Mouse (Mus musculus): ENCODE results near the gene Fuom. TPM values are rescaled to one million over a fixed set of nuclear protein-coding genes. Genes with fewer than 3 reads are reported as not detected.
A peak's percentile ranks its signal among the peaks of the same experiment; 100 is the strongest.

The Fuom gene
- polyA plus RNA-seq, 1 experiment from 2014 or later: 7.6 TPM

GRCm38 (mm10) chr7:140096055-140096454, 6.2 kb downstream of the Fuom start:
- Histone ChIP-seq H3K4me1 (peaks cover 6% of the 10 kb centered on the region; the same call in 1 of the 2 replicates), H3K36me3 (no peaks in the 10 kb centered on the region), H3K4me3 (no peak overlapping the region), H3K27me3 (replicated peaks) (0 out of 2 replicates have a peak, but pooled peaks cover 6% of the 10 kb centered on the region), H3K9ac (no peak overlapping the region), H3K9me3 (replicated peaks) (no peaks in the 10 kb centered on the region), H3K27ac (no peak overlapping the region), H3K4me2 (no peak overlapping the region)
- ATAC-seq: no peak

- Histone ChIP-seq H3K4me2 (no peak overlapping the region), H3K27ac (no peak overlapping the region), H3K36me3 (no peaks in the 10 kb centered on the region), H3K9ac (no peak overlapping the region), H3K27me3 (replicated peaks) (0 out of 2 replicates have a peak, but pooled peaks cover 6% of the 10 kb centered on the region), H3K4me3 (no peak overlapping the region), H3K4me1 (peaks cover 6% of the 10 kb centered on the region; the same call in 1 of the 2 replicates), H3K9me3 (replicated peaks) (no peaks in the 10 kb centered on the region)
- 39% methylated on average over 1 of the region's 1 CpGs for WGBS (ENCODE audit: insufficient replicate concordance)
- ATAC-seq: no peak
Observed at GRCm38 (mm10) chr7:140095556-140095955, 6.7 kb downstream of the Fuom start.

- H3K36me3 ChIP-seq: no peaks in the 10 kb centered on the region
- ATAC-seq: no peak
- no peak overlapping the region for H3K27ac ChIP-seq
- no peak overlapping the region for H3K9ac ChIP-seq
- 0 out of 2 replicates have a peak, but pooled peaks cover 6% of the 10 kb centered on the region for H3K27me3 ChIP-seq (replicated peaks)
- WGBS (ENCODE audit: insufficient replicate concordance): 42% methylated on average over 5 of the region's 5 CpGs
- H3K9me3 ChIP-seq (replicated peaks): no peaks in the 10 kb centered on the region
- H3K4me1 ChIP-seq: peaks cover 6% of the 10 kb centered on the region; the same call in 1 of the 2 replicates
- no peak overlapping the region for H3K4me2 ChIP-seq
- H3K4me3 ChIP-seq: no peak overlapping the region
Observed at GRCm38 (mm10) chr7:140094954-140095353, 7.3 kb downstream of the Fuom start.

- Histone ChIP-seq H3K27ac (no peak within 1 kb of the TSS), H3K9me3 (replicated peaks) (no peaks in the 10 kb centered on the region), H3K36me3 (no peaks in the 10 kb centered on the region), H3K4me2 (no peak within 1 kb of the TSS), H3K4me1 (no peaks in the 10 kb centered on the region), H3K4me3 (no peak within 1 kb of the TSS), H3K27me3 (replicated peaks) (0 out of 2 replicates have a peak, but pooled peaks cover 6% of the 10 kb centered on the region), H3K9ac (no peak within 1 kb of the TSS)
- 61% methylated on average over 5 of the region's 5 CpGs for WGBS (ENCODE audit: insufficient replicate concordance)
- ATAC-seq: no peak
Observed at GRCm38 (mm10) chr7:140092924-140093528, 9.2 kb downstream of the Fuom start, which contains the start of gene Prap1. Gene Prap1, plus strand, starts transcription at chr7:140093395.

- 71% methylated on average over 10 of the region's 10 CpGs for WGBS (ENCODE audit: insufficient replicate concordance)
- no peaks in the 10 kb centered on the region for H3K9me3 ChIP-seq (replicated peaks)
- no peak overlapping the region for H3K4me2 ChIP-seq
- no peak for ATAC-seq
- H3K4me1 ChIP-seq: no peaks in the 10 kb centered on the region
- H3K4me3 ChIP-seq: no peak overlapping the region
- no peak overlapping the region for H3K9ac ChIP-seq
- H3K36me3 ChIP-seq: no peaks in the 10 kb centered on the region
- 0 out of 2 replicates have a peak, but pooled peaks cover 6% of the 10 kb centered on the region for H3K27me3 ChIP-seq (replicated peaks)
- no peak overlapping the region for H3K27ac ChIP-seq
Observed at GRCm38 (mm10) chr7:140090601-140091000, 11.6 kb downstream of the Fuom start.

GRCm38 (mm10) chr7:140082242-140082678, 20.0 kb downstream of the Fuom start, which contains the start of gene Caly:
Gene Caly, minus strand, starts transcription at chr7:140082548.
- ATAC-seq: peak; percentile 35; the same call in 1 of the 2 replicates
- Histone ChIP-seq H3K4me2 (no peak within 1 kb of the TSS), H3K4me1 (0 out of 2 replicates have a peak, but pooled peaks cover 4% of the 10 kb centered on the region), H3K27ac (no peak within 1 kb of the TSS), H3K9ac (no peak within 1 kb of the TSS), H3K36me3 (no peaks in the 10 kb centered on the region), H3K9me3 (replicated peaks) (no peaks in the 10 kb centered on the region), H3K4me3 (no peak within 1 kb of the TSS), H3K27me3 (replicated peaks) (peaks cover 44% of the 10 kb centered on the region)
- WGBS (ENCODE audit: insufficient replicate concordance): 10% methylated on average over 18 of the region's 18 CpGs

GRCm38 (mm10) chr7:140081408-140082241, 20.6 kb downstream of the Fuom start:
- no peaks in the 10 kb centered on the region for H3K36me3 ChIP-seq
- H3K4me3 ChIP-seq: no peak overlapping the region
- ATAC-seq: peak; percentile 10; the same call in 1 of the 2 replicates
- WGBS (ENCODE audit: insufficient replicate concordance): 26% methylated on average over 20 of the region's 20 CpGs
- peaks cover 44% of the 10 kb centered on the region for H3K27me3 ChIP-seq (replicated peaks)
- 0 out of 2 replicates have a peak, but pooled peaks cover 4% of the 10 kb centered on the region for H3K4me1 ChIP-seq
- no peak overlapping the region for H3K9ac ChIP-seq
- no peak overlapping the region for H3K27ac ChIP-seq
- H3K4me2 ChIP-seq: no peak overlapping the region
- H3K9me3 ChIP-seq (replicated peaks): no peaks in the 10 kb centered on the region

- H3K36me3 ChIP-seq: no peaks in the 10 kb centered on the region
- 6% methylated on average over 24 of the region's 24 CpGs for WGBS (ENCODE audit: insufficient replicate concordance)
- H3K4me2 ChIP-seq: no peak overlapping the region
- H3K4me1 ChIP-seq: 0 out of 2 replicates have a peak, but pooled peaks cover 4% of the 10 kb centered on the region
- H3K9me3 ChIP-seq (replicated peaks): no peaks in the 10 kb centered on the region
- no peak overlapping the region for H3K27ac ChIP-seq
- no peak overlapping the region for H3K4me3 ChIP-seq
- peak; percentile 43; the same call in 1 of the 2 replicates for ATAC-seq
- peaks cover 44% of the 10 kb centered on the region for H3K27me3 ChIP-seq (replicated peaks)
- H3K9ac ChIP-seq: no peak overlapping the region
Observed at GRCm38 (mm10) chr7:140080503-140081156, 21.6 kb downstream of the Fuom start.

GRCm38 (mm10) chr7:140078711-140079110, 23.5 kb downstream of the Fuom start:
- no peak overlapping the region for H3K27ac ChIP-seq

GRCm38 (mm10) chr7:140077698-140078097, 24.5 kb downstream of the Fuom start:
- Histone ChIP-seq H3K27ac (no peak overlapping the region), H3K4me3 (no peak overlapping the region), H3K36me3 (no peaks in the 10 kb centered on the region), H3K4me2 (no peak overlapping the region), H3K9me3 (replicated peaks) (no peaks in the 10 kb centered on the region), H3K27me3 (replicated peaks) (peaks cover 41% of the 10 kb centered on the region), H3K9ac (no peak overlapping the region), H3K4me1 (0 out of 2 replicates have a peak, but pooled peaks cover 4% of the 10 kb centered on the region)
- WGBS (ENCODE audit: insufficient replicate concordance): 54% methylated on average over 6 of the region's 6 CpGs
- ATAC-seq: no peak

More at GRCm38 (mm10) chr7:140078711-140079110, 23.5 kb downstream of the Fuom start:
- no peaks in the 10 kb centered on the region for H3K9me3 ChIP-seq (replicated peaks)
- no peak for ATAC-seq
- no peak overlapping the region for H3K4me2 ChIP-seq
- 3% methylated on average over 5 of the region's 5 CpGs for WGBS (ENCODE audit: insufficient replicate concordance)
- no peak overlapping the region for H3K9ac ChIP-seq
- H3K27me3 ChIP-seq (replicated peaks): peaks cover 44% of the 10 kb centered on the region
- H3K4me1 ChIP-seq: 0 out of 2 replicates have a peak, but pooled peaks cover 4% of the 10 kb centered on the region
- H3K36me3 ChIP-seq: no peaks in the 10 kb centered on the region
- no peak overlapping the region for H3K4me3 ChIP-seq

- no peaks in the 10 kb centered on the region for H3K4me1 ChIP-seq
- WGBS (ENCODE audit: insufficient replicate concordance): 22% methylated on average over 39 of the region's 39 CpGs
- H3K27ac ChIP-seq: no peak overlapping the region
- peak overlapping the region; percentile 16; the same call in 1 of the 2 replicates for H3K4me3 ChIP-seq
- peak overlapping the region; percentile 55 for H3K4me2 ChIP-seq
- no peaks in the 10 kb centered on the region for H3K36me3 ChIP-seq
- H3K9me3 ChIP-seq (replicated peaks): no peaks in the 10 kb centered on the region
- peak; percentile 24; the same call in 1 of the 2 replicates for ATAC-seq
- H3K9ac ChIP-seq: no peak overlapping the region
- peaks cover 46% of the 10 kb centered on the region for H3K27me3 ChIP-seq (replicated peaks)
Observed at GRCm38 (mm10) chr7:140070042-140070711, 32.1 kb downstream of the Fuom start.
